Mouse (Mus musculus): Measurements from ENCODE around the gene Synpo2. TPM values are rescaled to one million over a fixed set of nuclear protein-coding genes. Genes with fewer than 3 reads are reported as not detected.

Gene Synpo2
- total RNA-seq, 4 experiments from 2014 or later = 4.5 to 6.0 (median 5.7) TPM

DNA sequence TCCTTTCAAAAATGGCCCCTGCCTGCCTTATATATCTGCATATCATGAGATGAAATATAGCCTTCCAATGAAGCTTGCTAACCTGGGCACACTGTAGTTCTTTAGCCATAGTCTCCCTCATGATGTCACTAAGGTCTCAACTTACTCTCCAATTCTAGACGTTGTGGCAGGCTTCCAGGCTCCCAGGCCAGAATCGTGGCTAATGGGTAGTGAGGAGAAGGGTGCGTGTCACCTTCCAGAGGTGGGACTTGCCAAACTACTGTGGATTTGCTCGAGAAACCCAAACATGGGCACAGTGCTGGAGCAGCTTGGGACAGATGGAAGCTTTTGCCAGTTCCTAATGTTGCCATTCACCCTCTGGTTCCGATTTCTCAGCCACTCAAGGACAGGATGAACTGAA, 69.5 kb downstream of the Synpo2 start:
- DNase-seq (ENCODE audit: low spot score in 2 of 2) = no peak

DNA sequence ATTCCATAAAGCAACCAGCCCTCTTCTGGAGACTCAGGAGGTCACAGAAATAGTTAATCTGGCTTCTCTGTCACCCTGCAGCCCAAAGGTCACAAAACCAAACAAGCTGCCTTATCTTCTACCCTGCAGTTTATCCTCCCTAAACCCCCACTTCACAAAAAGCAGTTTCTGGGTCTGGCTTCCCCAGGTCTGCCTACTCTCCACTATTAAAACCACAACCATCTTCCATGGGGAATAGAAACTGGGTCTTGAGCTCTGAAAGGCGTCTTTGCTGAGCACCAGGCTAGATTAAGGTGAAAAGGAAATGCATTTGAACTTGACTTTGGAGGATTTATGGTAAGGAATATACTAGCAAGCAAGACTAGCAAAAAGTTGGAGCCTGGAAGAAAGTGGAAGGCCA, 71.8 kb downstream of the Synpo2 start:
- no peak for DNase-seq (ENCODE audit: low spot score in 2 of 2)

DNA sequence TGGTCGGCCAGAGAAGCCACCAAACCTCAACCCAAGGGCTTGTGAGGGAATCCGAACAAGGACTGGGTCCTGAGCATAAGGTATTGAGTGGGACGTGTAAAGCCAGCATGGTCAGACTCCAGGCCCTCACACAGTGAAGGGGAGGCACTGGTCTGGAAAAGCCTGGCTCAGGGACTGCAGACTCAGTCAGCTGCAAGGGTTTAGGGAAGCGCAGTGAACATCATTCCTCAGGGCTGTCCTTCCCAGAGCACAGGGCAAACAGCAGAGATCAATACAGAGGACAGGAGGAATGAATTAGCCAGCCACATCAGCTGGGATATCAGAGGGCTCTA, 72.8 kb downstream of the Synpo2 start:
- no peak for DNase-seq (ENCODE audit: low spot score in 2 of 2)

DNA sequence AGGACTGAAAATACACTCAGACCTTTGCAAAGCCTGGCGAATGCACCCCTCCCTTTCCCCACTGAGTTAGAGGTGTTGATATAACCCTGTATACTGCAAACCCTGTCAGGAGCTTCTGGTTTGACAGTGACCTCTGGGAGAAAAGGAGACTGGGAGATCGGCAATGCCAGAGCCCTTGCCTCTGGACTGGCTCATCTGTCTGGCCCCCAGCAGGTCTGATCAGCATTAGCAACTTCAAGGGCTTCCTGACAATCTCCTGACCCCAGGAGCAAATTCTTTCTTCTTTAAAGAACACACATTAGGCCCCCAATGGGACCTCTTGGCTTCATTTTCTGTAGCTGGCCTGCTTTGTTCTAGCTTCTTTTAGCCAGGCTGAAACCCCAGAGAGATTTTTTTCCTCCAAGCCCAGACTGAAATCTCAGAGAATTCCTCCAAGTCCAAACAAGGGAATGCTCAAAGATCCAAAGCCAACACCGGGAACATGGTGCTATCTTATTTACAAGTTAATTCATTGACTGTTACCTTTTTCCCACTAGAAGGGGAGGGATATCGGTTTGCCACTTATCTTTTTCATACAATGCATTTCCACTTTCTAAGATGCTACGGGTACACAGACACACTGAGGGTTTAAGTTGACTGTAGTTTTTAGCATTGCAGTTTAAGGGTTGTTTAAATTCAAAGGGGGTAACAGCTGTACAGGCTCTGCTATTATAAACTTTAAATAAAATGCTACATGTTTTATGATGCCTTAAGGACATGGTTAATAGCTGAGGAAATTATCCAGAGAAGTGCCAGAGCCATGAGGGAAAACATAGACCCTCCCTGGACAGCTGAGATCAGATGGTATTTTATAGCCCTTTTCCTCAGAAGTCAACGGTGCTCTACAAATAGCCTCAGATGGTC, 73.4 kb downstream of the Synpo2 start:
- DNase-seq (ENCODE audit: low spot score in 2 of 2) = no peak

DNA sequence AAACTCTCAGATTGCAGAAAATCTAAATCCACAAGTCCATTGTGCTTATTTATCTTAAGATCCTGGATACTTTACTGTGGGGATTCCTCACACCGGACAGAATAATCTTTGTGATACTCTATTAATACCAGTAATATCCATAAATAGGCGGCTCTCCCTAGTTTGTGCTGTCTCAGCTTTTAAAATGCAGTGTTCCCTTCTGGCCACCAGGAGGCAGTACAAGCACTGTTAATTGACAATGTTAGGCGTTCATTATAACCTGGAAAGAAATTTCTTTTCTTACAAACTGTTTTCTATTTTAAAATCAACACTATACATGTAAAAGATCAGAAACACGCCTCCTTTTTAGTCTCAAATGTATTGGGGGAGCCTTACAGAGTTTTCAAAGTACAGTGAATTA, 75.2 kb downstream of the Synpo2 start:
- DNase-seq (ENCODE audit: low spot score in 2 of 2) = peak in 1 of 2 experiments; percentile 24

DNA sequence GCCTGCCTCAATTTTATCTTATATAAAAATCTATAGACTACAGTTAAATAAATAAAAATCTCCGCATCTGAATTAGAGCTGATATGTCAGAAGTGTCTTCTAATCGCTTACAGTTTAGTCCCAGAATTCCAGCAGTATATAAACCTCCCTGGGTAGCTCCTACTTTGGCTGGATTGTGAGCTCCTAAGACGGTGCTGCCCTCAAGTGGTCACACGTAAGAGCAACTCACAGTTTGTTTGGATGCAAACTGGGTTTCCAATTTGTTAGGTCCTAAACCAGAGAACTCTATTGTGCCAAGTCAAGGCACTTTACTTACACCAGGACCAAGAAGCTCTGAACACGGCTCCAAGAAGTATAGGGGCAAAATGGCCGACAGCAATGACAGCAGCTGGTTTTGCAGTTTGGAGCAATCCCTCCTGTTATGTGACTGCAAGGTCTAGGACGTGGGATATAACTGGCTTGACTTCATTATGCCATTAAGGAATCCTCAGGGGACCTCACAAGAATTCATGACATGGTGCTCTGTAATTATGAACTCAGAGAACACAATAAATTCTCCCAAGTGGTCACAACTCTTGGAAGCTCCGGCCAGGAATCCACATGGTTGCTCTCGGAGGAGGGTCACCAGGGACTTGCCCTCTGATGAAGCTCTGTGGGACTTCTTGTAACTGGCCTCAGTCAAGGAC, 76.7 kb downstream of the Synpo2 start:
- peak; percentile 27 to 50 for DNase-seq (ENCODE audit: low spot score in 2 of 2)

DNA sequence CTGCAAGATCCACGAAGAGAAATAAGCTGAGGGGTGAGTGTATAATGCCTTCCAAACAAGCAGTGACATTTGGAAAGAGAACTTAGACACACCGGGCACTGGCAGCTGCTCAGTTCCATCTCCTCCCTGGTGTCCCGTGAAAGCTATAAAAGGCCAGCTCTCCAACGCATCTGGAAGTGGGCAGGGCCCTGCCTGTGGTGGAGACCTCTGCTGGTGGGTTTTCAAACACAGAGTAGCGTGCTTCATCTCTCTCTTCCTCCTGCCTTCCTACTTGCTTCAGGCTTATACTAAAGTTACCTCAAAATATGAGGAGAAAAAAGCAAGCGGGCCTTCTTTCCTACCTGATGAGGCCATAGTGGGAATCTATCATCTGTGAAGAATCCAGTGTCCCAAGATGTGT, 77.4 kb downstream of the Synpo2 start:
- no peak for DNase-seq (ENCODE audit: low spot score in 2 of 2)

- DNase-seq (ENCODE audit: low spot score in 2 of 2) = no peak
Observed at GRCm38 (mm10) chr3:123153337-123153736, 82.6 kb downstream of the Synpo2 start.

- DNase-seq (ENCODE audit: low spot score in 2 of 2) = no peak
Observed at GRCm38 (mm10) chr3:123152911-123153310, 83.0 kb downstream of the Synpo2 start.

- DNase-seq (ENCODE audit: low spot score in 2 of 2) = no peak
Observed at GRCm38 (mm10) chr3:123150523-123151135, 85.3 kb downstream of the Synpo2 start.

DNA sequence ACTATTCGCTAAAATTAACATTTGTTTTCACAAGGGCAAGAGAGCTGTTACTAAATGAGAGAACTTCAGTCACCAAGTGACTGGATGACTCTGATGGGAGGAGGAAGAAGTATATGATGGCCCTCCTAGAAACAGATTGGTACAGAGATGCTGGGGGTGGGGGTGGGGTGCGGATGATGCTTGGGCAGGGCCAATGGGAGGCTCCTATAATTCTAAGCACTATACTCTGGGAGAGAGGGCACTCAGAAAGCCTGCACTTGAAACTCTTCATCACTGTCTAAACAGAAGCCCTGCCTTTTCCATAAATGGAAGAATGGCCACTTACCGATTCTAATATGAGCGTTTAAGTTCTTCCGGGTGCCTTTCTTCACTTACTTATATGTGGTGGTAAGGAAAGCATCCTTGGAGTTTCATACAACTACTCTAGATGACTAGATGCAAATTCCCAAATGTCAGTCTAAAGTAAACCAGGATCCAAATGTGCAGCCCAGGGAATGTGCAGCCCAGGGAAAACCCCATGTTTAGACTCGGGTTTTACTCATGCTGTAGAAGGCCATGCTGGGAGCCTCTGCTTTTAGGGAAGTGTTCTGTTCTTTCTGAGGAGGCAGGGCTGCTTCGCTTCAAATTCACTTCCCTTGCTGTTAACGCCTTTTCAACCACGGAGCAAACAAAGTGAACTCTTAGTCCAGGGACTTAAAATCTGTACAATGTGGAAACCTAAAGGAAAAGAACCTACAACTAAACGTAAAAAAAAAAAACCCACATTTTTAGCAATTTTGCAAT, 86.4 kb downstream of the Synpo2 start:
- no peak for DNase-seq (ENCODE audit: low spot score in 2 of 2)

GRCm38 (mm10) chr3:123148641-123149040, 87.3 kb downstream of the Synpo2 start:
- no peak for DNase-seq (ENCODE audit: low spot score in 2 of 2)

GRCm38 (mm10) chr3:123146557-123146956, 89.4 kb downstream of the Synpo2 start:
- DNase-seq (ENCODE audit: low spot score in 2 of 2) = no peak

DNA sequence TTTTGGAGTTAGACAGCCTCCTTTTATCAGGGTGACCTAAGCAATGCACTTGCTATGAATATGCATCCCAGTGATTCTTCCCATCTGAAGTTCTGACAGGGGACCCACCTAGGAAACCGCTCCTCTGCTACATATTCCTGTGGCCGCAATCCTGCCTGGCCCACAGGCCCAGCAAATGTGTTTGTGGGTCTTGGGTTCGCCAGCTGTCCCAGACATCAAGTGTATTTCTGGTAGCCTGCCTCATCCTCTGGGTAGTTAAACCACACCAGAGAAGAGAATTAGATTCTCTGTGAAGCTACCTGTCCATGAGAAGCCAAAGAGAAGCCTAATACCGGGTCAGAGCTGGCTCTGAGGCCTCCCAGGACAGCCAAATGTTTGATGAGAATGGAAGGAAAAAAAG, 90.0 kb downstream of the Synpo2 start:
- no peak for DNase-seq (ENCODE audit: low spot score in 2 of 2)

DNA sequence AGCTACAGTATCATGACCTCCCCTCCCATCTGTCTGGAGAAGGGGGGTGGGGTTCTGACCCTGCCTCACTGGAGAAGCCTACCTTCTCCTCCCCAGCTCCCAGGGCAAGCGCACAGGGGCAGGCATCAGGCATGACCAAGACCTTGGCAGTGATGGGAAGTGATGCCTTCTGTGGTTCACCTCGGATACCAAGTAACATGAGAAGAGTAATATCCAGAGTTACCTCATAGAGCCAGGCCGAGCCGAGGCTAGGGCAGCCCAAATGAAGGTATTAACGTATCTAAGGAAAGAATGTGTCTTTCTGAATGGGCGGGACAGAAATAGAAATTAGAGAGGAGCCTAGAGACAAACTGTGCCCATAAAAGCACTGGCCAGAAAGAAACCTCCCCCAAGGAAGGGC, 92.5 kb downstream of the Synpo2 start:
- no peak for DNase-seq (ENCODE audit: low spot score in 2 of 2)

DNA sequence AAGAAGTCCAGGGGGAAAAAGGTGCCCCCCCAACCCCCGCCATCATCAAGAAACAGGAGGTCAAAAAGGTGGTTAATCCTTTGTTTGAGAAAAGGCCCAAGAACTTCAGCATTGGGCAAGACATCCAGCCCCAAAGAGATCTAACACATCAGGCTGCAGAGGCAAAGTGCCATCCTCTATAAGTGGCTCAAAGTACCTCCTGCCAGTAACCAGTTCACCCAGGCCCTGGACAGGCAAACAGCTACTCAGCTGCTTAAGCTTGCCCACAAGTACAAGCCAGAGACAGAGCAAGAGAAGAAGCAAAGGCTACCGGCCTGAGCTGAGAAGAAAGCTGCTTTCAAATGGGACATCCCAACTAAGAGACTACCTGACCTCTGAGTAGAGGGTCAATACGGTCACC, 93.7 kb downstream of the Synpo2 start:
- no peak for DNase-seq (ENCODE audit: low spot score in 2 of 2)

- DNase-seq (ENCODE audit: low spot score in 2 of 2) = no peak
Observed at GRCm38 (mm10) chr3:123141069-123141468, 94.9 kb downstream of the Synpo2 start.

GRCm38 (mm10) chr3:123140134-123140533, 95.8 kb downstream of the Synpo2 start:
- DNase-seq (ENCODE audit: low spot score in 2 of 2) = no peak

GRCm38 (mm10) chr3:123139619-123140018, 96.3 kb downstream of the Synpo2 start:
- no peak for DNase-seq (ENCODE audit: low spot score in 2 of 2)

- no peak for DNase-seq (ENCODE audit: low spot score in 2 of 2)
Observed at GRCm38 (mm10) chr3:123138274-123139003, 97.5 kb downstream of the Synpo2 start.

- DNase-seq (ENCODE audit: low spot score in 2 of 2) = no peak
Observed at GRCm38 (mm10) chr3:123132101-123132500, 103.8 kb downstream of the Synpo2 start.

All from layer of hippocampus, adult 8-10 months (tissue).